In genomic region chr10:127156511-127156910, GRCm38 (mm10) we compare ENCODE assay signal across 18 mouse cellular contexts.
"Had no signal": no experiment of that assay in that cellular context is flagged by ENCODE, and none has a peak within 500 bp of the region (broad histone marks: within the 10 kb centered on the region; RNA-seq: fewer than 3 reads in every experiment).

No protein-coding gene starts in this region.

- H3K36me3 ChIP-seq: hindbrain, embryonic 15.5 days; kidney, embryonic 15.5 days; limb, embryonic 12.5 days; limb, embryonic 15.5 days; lung, embryonic 15.5 days; stomach, embryonic 15.5 days had no signal

- H3K27me3 ChIP-seq: hindbrain, embryonic 15.5 days; kidney, embryonic 15.5 days; limb, embryonic 12.5 days; limb, embryonic 15.5 days; lung, embryonic 15.5 days; stomach, embryonic 15.5 days had no signal

- H3K4me3 ChIP-seq: hindbrain, embryonic 15.5 days; kidney, embryonic 15.5 days; limb, embryonic 12.5 days; limb, embryonic 15.5 days; lung, embryonic 15.5 days; stomach, embryonic 15.5 days had no signal

- H3K9ac ChIP-seq: hindbrain, embryonic 15.5 days; kidney, embryonic 15.5 days; limb, embryonic 12.5 days; limb, embryonic 15.5 days; lung, embryonic 15.5 days; stomach, embryonic 15.5 days had no signal

- H3K27ac ChIP-seq: hindbrain, embryonic 15.5 days; limb, embryonic 12.5 days; limb, embryonic 15.5 days; lung, embryonic 15.5 days had no signal

- H3K4me2 ChIP-seq: hindbrain, embryonic 15.5 days; kidney, embryonic 15.5 days; limb, embryonic 12.5 days; limb, embryonic 15.5 days; lung, embryonic 15.5 days; midbrain, embryonic 11.5 days; stomach, embryonic 15.5 days had no signal

- H3K4me1 ChIP-seq: hindbrain, embryonic 15.5 days; limb, embryonic 12.5 days; limb, embryonic 15.5 days; lung, embryonic 15.5 days; stomach, embryonic 15.5 days had no signal

- H3K9me3 ChIP-seq: hindbrain, embryonic 15.5 days; kidney, embryonic 15.5 days; limb, embryonic 12.5 days; limb, embryonic 15.5 days; lung, embryonic 15.5 days; stomach, embryonic 15.5 days had no signal

- DNase-seq: kidney, adult 8-10 months; kidney, postnatal 10 days; kidney, postnatal 4 days; left cerebral cortex, postnatal 4 days; lung, adult 18-20 months; lung, postnatal 10 days; lung, postnatal 36 days; midbrain, embryonic 14.5 days; spleen, adult 18-20 months; thymus, adult 2 months; thymus, postnatal 25 days had no signal
